Mouse (Mus musculus) forebrain, embryonic 14.5 days (tissue): ENCODE results near the gene Eid3. TPM values are rescaled to one million over a fixed set of nuclear protein-coding genes. Genes with fewer than 3 reads are reported as not detected.

ENCODE experiments used
- ATAC-seq: fragments of 200-750 bp; cut with Nextera tagmentation; 2 replicates; pipeline ENCODE4 v1.8.0; 2017; ENCODE audit warnings: mild to moderate bottlenecking, moderate library complexity
- DNase-seq: peaks from one replicate; pipeline ENCODE4 v3.0.0-alpha.2; 2015; ENCODE audit warnings: low spot score
- H3K27ac ChIP-seq: fragments of 300-500 bp; sonication (generic); 2 replicates; pipeline ENCODE4 v1.5.1; 2014; ENCODE audit warnings: low read depth, mild to moderate bottlenecking, control low read depth, low read length, moderate library complexity
- H3K27me3 ChIP-seq: fragments of 300-500 bp; sonication (generic); replicated peaks from 2 replicates; pipeline ENCODE4 v1.6.1; 2014; ENCODE audit warnings: low read length, control low read depth, mixed read lengths; ENCODE audit not compliant: control insufficient read depth, insufficient read depth
- H3K36me3 ChIP-seq: fragments of 300-500 bp; sonication (generic); 2 replicates; pipeline ENCODE4 v1.6.1; 2014; ENCODE audit warnings: low read length, control low read depth; ENCODE audit not compliant: control insufficient read depth, insufficient read depth
- H3K4me1 ChIP-seq: fragments of 300-500 bp; sonication (generic); 2 replicates; pipeline ENCODE4 v1.6.1; 2014; ENCODE audit warnings: antibody characterized with exemption, low read length, control low read depth; ENCODE audit not compliant: control insufficient read depth, insufficient read depth
- H3K4me2 ChIP-seq: fragments of 300-500 bp; sonication (generic); 2 replicates; pipeline ENCODE4 v1.6.1; 2014; ENCODE audit warnings: mild to moderate bottlenecking, control low read depth, low read length
- H3K4me3 ChIP-seq: fragments of 300-500 bp; sonication (generic); 2 replicates; pipeline ENCODE4 v1.5.1; 2014; ENCODE audit warnings: low read depth, low read length, control low read depth
- H3K9ac ChIP-seq: fragments of 300-500 bp; sonication (generic); 2 replicates; pipeline ENCODE4 v1.6.1; 2014; ENCODE audit warnings: mild to moderate bottlenecking, low read length, control low read depth, moderate library complexity
- H3K9me3 ChIP-seq: fragments of 300-500 bp; sonication (generic); replicated peaks from 2 replicates; pipeline ENCODE4 v1.6.1; 2016; ENCODE audit warnings: low read length, control low read depth, mixed read lengths; ENCODE audit not compliant: control insufficient read depth
- WGBS: fragments of 180-500 bp; shearing (Covaris S2); extraction: QIAGEN DNeasy Blood & Tissue Kit; methylation state at CpG from one replicate; pipeline ENCODE4 v1.1.7; 2014; 5-methylcytosine and 5-hydroxymethylcytosine counted together
- polyA plus RNA-seq: library from polyadenylated mRNA; unstranded; fragments of >200 nt; fragmentation: Nextera tagmentation; extraction: Ambion mirVana; gene quantifications from 2 replicates; pipeline ENCODE4 v1.2.1, GENCODE M21; 2014

Gene Eid3
- polyA plus RNA-seq, 1 experiment from 2014 or later, result 0.27 TPM

- DNase-seq, result peak; percentile 73
Measured at GRCm38 (mm10) chr10:82893872-82894650, 27.6 kb downstream of the Eid3 start.

GRCm38 (mm10) chr10:82897936-82898335 lies 31.5 kb downstream of the Eid3 start:
- H3K4me3 ChIP-seq, result no peak overlapping the region
- H3K36me3 ChIP-seq, result peaks cover 48% of the 10 kb centered on the region
- no peak for ATAC-seq
- H3K27ac ChIP-seq, result no peak overlapping the region
- peaks cover 14% of the 10 kb centered on the region for H3K4me1 ChIP-seq
- no peaks in the 10 kb centered on the region for H3K27me3 ChIP-seq
- no peaks in the 10 kb centered on the region for H3K9me3 ChIP-seq
- WGBS, result 92% methylated on average over 13 of the region's 13 CpGs
- DNase-seq, result no peak
- H3K9ac ChIP-seq, result no peak overlapping the region
- H3K4me2 ChIP-seq, result no peak overlapping the region

More at GRCm38 (mm10) chr10:82893872-82894650, 27.6 kb downstream of the Eid3 start:
- whole genome bisulfite sequencing, result 61% methylated on average over 18 of the region's 18 CpGs
- no peaks in the 10 kb centered on the region for H3K27me3 ChIP-seq
- no peak overlapping the region for H3K9ac ChIP-seq
- peaks cover 85% of the 10 kb centered on the region for H3K36me3 ChIP-seq
- H3K4me2 ChIP-seq, result no peak overlapping the region
- no peaks in the 10 kb centered on the region for H3K9me3 ChIP-seq
- peak; percentile 65 for ATAC-seq
- no peak overlapping the region for H3K4me3 ChIP-seq
- no peaks in the 10 kb centered on the region; the same call in 1 of the 2 replicates for H3K4me1 ChIP-seq
- H3K27ac ChIP-seq, result peak overlapping the region; percentile 27; the same call in 1 of the 2 replicates

GRCm38 (mm10) chr10:82898893-82899292 lies 32.5 kb downstream of the Eid3 start:
- Histone ChIP-seq H3K4me1 (peaks cover 14% of the 10 kb centered on the region), H3K9me3 (no peaks in the 10 kb centered on the region), H3K27ac (no peak overlapping the region), H3K9ac (no peak overlapping the region), H3K36me3 (peaks cover 38% of the 10 kb centered on the region), H3K27me3 (no peaks in the 10 kb centered on the region), H3K4me3 (no peak overlapping the region), H3K4me2 (no peak overlapping the region)
- ATAC-seq (no peak), DNase-seq (no peak)
- 64% methylated on average over 7 of the region's 7 CpGs for WGBS

- Histone ChIP-seq H3K27me3 (no peaks in the 10 kb centered on the region), H3K4me1 (peaks cover 14% of the 10 kb centered on the region), H3K27ac (peak overlapping the region; percentile 46; the same call in 1 of the 2 replicates), H3K4me2 (peak overlapping the region; percentile 36), H3K36me3 (peaks cover 33% of the 10 kb centered on the region), H3K9me3 (no peaks in the 10 kb centered on the region), H3K9ac (0 out of 2 replicates have a peak overlapping the region, but pooled peaks have one; percentile 5), H3K4me3 (0 out of 2 replicates have a peak overlapping the region, but pooled peaks have one; percentile 6)
- peak; percentile 23 for DNase-seq
- ATAC-seq, result peak; percentile 32; the same call in 1 of the 2 replicates
- 41% methylated on average over 16 of the region's 16 CpGs for WGBS
Measured at GRCm38 (mm10) chr10:82899810-82900421, 33.5 kb downstream of the Eid3 start.

GRCm38 (mm10) chr10:82900546-82900945 lies 34.1 kb downstream of the Eid3 start:
- Histone ChIP-seq H3K4me2 (peak overlapping the region; percentile 36), H3K4me3 (0 out of 2 replicates have a peak overlapping the region, but pooled peaks have one; percentile 6), H3K27me3 (no peaks in the 10 kb centered on the region), H3K9me3 (no peaks in the 10 kb centered on the region), H3K9ac (0 out of 2 replicates have a peak overlapping the region, but pooled peaks have one; percentile 5), H3K36me3 (peaks cover 27% of the 10 kb centered on the region), H3K4me1 (peaks cover 14% of the 10 kb centered on the region), H3K27ac (peak overlapping the region; percentile 53; the same call in 1 of the 2 replicates)
- ATAC-seq (peak; percentile 60), DNase-seq (peak; percentile 88)
- WGBS, result 3% methylated on average over 7 of the region's 7 CpGs

GRCm38 (mm10) chr10:82901436-82901835 lies 35.0 kb downstream of the Eid3 start:
- 2% methylated on average over 6 of the region's 7 CpGs for WGBS
- ATAC-seq, result peak; percentile 77

GRCm38 (mm10) chr10:82908526-82908925 lies 42.1 kb downstream of the Eid3 start:
- Histone ChIP-seq H3K9ac (no peak overlapping the region), H3K27me3 (no peaks in the 10 kb centered on the region), H3K4me1 (no peaks in the 10 kb centered on the region), H3K36me3 (no peaks in the 10 kb centered on the region), H3K4me3 (no peak overlapping the region), H3K4me2 (no peak overlapping the region), H3K27ac (no peak overlapping the region), H3K9me3 (no peaks in the 10 kb centered on the region)
- no peak for DNase-seq
- 88% methylated on average over 7 of the region's 7 CpGs for WGBS
- ATAC-seq, result no peak

More at GRCm38 (mm10) chr10:82901436-82901835, 35.0 kb downstream of the Eid3 start:
- no peak overlapping the region for H3K4me2 ChIP-seq
- H3K9ac ChIP-seq, result no peak overlapping the region
- no peaks in the 10 kb centered on the region for H3K27me3 ChIP-seq
- peaks cover 14% of the 10 kb centered on the region for H3K4me1 ChIP-seq
- H3K9me3 ChIP-seq, result no peaks in the 10 kb centered on the region
- peak; percentile 87 for DNase-seq
- H3K36me3 ChIP-seq, result peaks cover 18% of the 10 kb centered on the region
- no peak overlapping the region for H3K4me3 ChIP-seq
- peak overlapping the region; percentile 53; the same call in 1 of the 2 replicates for H3K27ac ChIP-seq

- 14% methylated on average over 9 of the region's 9 CpGs for WGBS
- Histone ChIP-seq H3K27ac (no peak overlapping the region), H3K9me3 (no peaks in the 10 kb centered on the region), H3K4me2 (peak overlapping the region; percentile 33; the same call in 1 of the 2 replicates), H3K4me1 (no peaks in the 10 kb centered on the region), H3K4me3 (no peak overlapping the region), H3K9ac (no peak overlapping the region), H3K27me3 (no peaks in the 10 kb centered on the region), H3K36me3 (no peaks in the 10 kb centered on the region)
- DNase-seq (peak; percentile 87), ATAC-seq (peak; percentile 74)
Measured at GRCm38 (mm10) chr10:82909382-82909781, 43.0 kb downstream of the Eid3 start.
